Mouse (Mus musculus): ENCODE results near the gene Cldn14.
"Not testable (repeated sequence)": the region's sequence is repeated elsewhere in the genome, so short reads cannot be mapped to it uniquely, and the experiment has no call there.

Gene Cldn14

DNA sequence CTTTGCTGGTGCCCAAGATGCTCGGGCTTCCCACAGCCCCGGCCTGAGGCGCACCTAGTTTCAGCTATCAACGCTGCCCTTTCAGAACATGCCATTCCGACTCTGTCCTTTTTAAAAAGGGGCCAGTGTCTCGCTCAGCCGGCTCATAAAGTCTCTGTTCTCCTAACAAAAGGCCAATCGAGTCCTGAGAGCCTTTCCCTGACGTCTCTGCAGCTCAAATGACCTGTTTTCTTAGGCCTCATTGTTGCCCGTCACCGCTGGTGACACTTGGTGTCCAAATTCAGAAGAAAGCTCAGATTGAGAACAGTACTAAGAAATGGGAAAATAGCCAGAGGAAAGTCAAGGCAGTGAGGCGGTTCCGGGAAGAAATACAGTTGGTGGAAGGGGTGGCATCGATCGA lies at the start of gene Cldn14:
Gene Cldn14 (minus strand): TSS at position 101 of the 400 bp plus-strand sequence.
- no peak for DNase-seq (ENCODE audit: low spot score in 2 of 2)

DNA sequence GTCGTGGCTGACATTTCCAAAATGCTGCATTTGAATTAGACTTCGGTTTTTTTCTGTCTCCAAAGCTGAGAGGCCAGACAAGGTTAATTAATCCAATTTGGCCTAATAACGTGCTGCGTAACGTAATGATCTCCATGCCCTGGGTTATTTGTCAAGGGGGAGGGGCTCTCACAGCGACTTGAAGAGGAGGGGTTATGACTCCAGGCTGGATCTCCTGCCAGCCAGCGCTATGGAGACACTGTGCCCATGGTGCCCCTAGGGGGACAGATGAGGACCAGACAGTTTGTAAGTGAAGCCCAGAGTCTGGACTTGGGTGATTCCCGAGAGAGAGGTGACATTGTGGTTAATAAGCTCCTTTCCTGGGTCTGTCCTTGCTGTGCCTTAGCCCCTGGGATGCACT lies 46.9 kb upstream of the Cldn14 start:
- no peak for DNase-seq (ENCODE audit: low spot score in 2 of 2)

DNA sequence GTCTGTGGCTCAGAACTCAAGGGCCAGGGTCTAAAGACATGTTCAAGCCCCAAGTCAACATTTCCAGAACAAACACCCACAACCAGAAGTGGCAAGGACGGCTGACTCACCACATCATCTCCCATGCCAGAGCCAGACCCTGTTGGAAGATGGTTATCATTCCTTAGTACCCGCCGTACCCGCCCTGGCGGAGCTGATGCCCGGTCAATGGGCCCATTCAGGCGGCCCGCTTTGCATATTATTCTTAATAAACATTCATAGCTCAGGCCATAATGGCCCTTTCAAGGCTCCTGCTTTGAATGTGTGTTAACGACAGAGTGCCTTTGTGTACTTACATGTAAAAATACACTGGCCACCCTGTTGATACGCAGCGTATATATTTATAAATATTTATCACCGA lies 46.5 kb upstream of the Cldn14 start:
- DNase-seq (ENCODE audit: low spot score in 2 of 2), result no peak

GRCm38 (mm10) chr16:94050368-94050767 lies 41.7 kb upstream of the Cldn14 start:
- no peak for DNase-seq (ENCODE audit: low spot score in 2 of 2)

- DNase-seq (ENCODE audit: low spot score in 2 of 2), result no peak
Measured at GRCm38 (mm10) chr16:94044996-94045395, 36.4 kb upstream of the Cldn14 start.

DNA sequence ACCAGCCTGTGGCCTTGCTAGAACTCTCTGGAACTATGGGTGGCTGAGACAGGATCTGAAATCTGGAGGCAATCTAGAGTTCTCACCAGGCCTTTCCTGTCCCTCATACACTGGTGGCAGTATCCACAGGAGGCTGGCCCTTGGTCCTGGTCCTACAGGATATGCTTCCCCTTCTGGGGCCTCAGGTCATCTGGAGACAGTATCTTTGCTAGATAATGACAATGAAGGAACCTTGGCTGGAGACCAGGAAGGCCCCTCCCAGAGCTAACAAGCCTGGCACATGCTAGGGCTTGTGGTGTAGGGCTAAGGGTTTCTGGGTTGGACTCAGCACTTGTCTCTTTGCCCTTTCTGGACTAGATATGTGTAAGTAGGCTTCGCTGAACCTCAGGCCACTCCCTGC lies 35.2 kb upstream of the Cldn14 start:
- DNase-seq (ENCODE audit: low spot score in 2 of 2), result no peak

- DNase-seq (ENCODE audit: low spot score in 2 of 2), result no peak
Measured at GRCm38 (mm10) chr16:94041065-94041712, 32.6 kb upstream of the Cldn14 start.

GRCm38 (mm10) chr16:94040485-94040884 lies 31.8 kb upstream of the Cldn14 start:
- no peak for DNase-seq (ENCODE audit: low spot score in 2 of 2)

DNA sequence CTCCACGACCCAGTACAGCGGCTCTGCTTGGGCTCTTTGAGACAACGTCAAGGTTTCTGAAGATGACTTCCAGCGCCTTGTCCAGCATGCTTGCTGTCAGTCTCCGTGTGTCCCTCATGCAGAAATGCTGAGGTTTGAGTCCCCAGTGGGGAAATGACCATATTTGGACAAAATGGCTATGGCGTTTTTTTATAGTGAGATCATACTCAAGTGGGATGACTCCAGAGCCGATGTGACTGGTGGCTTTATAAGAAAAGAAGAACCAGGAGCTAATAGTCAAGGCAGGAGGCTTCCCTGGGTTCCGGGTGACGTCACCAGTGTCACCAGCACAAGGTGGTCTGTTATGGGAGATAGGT lies 30.3 kb upstream of the Cldn14 start:
- no peak for DNase-seq (ENCODE audit: low spot score in 2 of 2)

- peak; percentile 8 to 15 for DNase-seq (ENCODE audit: low spot score in 2 of 2)
Measured at GRCm38 (mm10) chr16:94038272-94038985, 29.8 kb upstream of the Cldn14 start.

DNA sequence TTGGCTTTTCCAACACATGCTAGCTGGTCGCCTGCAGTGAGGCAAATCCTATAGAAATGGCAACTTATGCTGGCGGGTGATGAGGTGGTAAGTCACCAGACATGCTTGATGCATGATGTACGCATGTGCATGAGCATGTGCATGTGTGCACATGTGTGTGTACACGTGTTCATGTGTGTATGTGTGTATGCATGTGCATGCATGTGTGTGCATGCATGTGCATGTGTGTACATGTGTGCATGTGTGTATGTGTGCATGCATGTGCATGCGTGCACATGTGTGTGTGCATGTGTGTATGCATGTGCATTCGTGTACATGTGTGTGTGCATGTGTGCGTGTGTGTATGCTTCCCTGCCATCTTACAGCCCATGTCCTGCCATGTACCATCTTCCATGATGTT lies 28.6 kb upstream of the Cldn14 start:
- no peak for DNase-seq (ENCODE audit: low spot score in 2 of 2)

- no peak for DNase-seq (ENCODE audit: low spot score in 2 of 2)
Measured at GRCm38 (mm10) chr16:94034152-94034551, 25.5 kb upstream of the Cldn14 start.

- DNase-seq (ENCODE audit: low spot score in 2 of 2), result no peak
Measured at GRCm38 (mm10) chr16:94032270-94032669, 23.6 kb upstream of the Cldn14 start.

- DNase-seq (ENCODE audit: low spot score in 2 of 2), result no peak
Measured at GRCm38 (mm10) chr16:94023352-94024280, 15.0 kb upstream of the Cldn14 start.

GRCm38 (mm10) chr16:94019725-94020124 lies 11.1 kb upstream of the Cldn14 start:
- not testable (repeated sequence) for DNase-seq (ENCODE audit: low spot score in 2 of 2)

GRCm38 (mm10) chr16:94017953-94018352 lies 9.3 kb upstream of the Cldn14 start:
- DNase-seq (ENCODE audit: low spot score in 2 of 2), result no peak

- DNase-seq (ENCODE audit: low spot score in 2 of 2), result no peak
Measured at GRCm38 (mm10) chr16:94014489-94015096, 6.0 kb upstream of the Cldn14 start.

DNA sequence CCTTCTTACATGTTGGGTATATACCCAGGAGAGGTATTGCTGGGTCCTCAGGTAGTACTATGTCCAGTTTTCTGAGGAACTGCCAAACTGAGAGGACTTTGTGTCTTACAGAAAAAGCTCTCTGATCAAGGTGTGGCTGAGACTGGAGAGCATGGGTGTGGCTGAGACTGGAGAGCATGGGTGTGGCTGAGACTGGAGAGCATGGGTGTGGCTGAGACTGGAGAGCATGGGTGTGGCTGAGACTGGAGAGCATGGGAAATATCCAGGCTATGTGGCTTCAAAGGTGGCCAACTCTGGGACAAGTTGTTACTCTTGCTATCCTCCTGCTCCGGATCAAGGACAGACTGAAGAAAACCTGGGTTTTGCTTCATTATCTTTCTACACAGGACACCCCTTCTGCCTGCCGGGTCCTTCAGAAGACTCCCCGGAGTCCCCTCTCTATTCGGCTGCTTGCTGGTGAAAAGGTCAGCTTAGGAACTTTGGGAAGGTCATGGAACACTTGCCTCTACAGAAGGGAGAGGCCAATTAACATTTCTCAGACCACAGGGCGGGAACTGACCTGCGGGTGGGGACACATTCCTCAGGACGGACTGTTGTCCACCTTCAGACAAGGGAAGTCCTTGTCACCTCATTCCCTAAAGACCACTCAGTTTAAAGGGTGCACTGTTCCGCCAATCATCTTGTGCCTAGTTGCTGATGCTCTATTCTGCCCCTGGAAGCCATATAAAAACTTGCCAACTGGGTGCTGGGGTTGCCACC lies 4.9 kb upstream of the Cldn14 start:
- DNase-seq (ENCODE audit: low spot score in 2 of 2), result not testable (repeated sequence)

DNA sequence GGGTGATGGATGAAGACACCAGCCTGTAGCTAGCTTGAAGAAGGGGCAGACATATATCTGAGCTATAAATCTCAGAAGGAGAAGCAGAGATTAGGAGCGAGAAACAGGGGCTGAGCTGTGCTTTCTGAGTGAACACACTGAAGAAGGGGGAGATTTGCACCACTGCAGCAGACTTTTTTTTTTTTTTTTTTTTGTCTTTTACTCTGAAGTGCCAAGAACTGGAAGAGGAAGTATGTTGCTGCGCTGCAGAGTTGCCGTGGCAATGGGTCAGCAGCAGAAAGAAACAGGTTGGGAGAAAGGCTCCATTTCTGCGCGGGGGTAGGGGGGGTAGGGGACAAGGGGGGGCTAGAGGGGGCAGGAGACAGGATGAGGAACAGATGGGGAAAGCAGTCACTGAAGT lies 2.6 kb upstream of the Cldn14 start:
- DNase-seq (ENCODE audit: low spot score in 2 of 2), result no peak

DNA sequence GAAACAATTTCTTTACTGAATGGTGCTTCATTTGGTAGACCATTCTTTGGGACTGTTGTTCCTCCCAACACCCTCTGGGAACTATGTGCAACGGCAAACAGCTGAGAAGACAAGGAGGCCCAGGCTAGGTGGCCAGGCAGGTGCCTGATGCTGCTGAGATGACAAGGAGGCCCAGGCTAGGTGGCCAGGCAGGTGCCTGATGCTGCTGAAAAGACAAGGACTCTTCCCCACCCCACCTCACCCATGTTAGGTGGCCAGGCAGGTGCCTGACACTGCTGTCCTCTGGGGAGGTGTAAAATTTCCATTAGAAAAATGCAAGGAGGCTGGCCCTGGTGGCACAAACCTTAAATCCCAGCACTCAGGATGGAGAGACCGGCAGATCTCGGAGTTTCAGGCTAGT lies 2.0 kb upstream of the Cldn14 start:
- DNase-seq (ENCODE audit: low spot score in 2 of 2), result no peak

- DNase-seq (ENCODE audit: low spot score in 2 of 2), result no peak
Measured at GRCm38 (mm10) chr16:94010156-94010555, 1.5 kb upstream of the Cldn14 start.
